Mouse (Mus musculus): ENCODE measurements around the gene Tbx5. TPM values are rescaled to one million over a fixed set of nuclear protein-coding genes. Genes with fewer than 3 reads are reported as not detected.

Gene Tbx5
- total RNA-seq (2021): under 1 TPM; 0.26 to 0.30 TPM
- long read RNA-seq, experiment 1: 0 reads
- long read RNA-seq, experiment 2: 0 reads

DNA sequence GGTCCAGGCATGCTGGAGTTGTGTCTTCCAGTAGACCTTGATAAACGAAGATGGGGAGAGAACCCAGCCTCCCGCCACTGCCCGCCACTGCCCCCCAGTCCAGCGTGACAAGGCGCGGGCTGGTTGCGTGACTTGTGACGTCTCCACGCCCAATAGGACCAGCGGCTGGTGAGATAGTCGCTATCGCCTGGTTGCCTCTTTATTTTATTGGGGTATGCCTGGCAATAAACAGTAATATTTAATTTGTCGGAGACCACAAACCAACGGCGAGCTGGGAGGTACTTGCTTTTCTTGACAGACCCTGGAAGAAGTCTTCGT is at the start of gene Tbx5:
TSS of gene Tbx5 (plus strand) at position 190 of the 318 bp plus-strand sequence.
- DNase-seq: no peak

DNA sequence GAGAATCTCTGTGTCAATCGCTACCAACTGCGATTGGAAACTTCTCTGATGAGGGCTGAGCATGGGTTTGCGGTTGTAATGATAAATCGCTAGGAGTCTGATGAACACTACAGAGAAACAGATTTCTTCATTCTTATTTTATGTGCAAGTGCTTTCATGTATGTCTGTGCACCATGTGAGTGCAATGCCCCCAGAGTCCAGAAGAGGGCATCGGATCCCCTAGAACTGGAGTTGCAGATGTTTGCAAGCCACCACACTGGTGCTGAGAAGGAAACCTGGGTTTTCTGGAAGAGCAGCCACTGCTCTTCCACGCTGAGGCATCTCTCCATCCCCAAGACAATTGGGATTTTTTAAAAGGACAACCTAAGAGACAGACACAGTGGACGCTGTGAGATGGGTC is 46.5 kb upstream of the Tbx5 start:
- DNase-seq: no peak

- DNase-seq: no peak
Measured at GRCm38 (mm10) chr5:119791664-119792063, 40.8 kb upstream of the Tbx5 start.

GRCm38 (mm10) chr5:119793972-119794371 is 38.5 kb upstream of the Tbx5 start:
- no peak for DNase-seq

DNA sequence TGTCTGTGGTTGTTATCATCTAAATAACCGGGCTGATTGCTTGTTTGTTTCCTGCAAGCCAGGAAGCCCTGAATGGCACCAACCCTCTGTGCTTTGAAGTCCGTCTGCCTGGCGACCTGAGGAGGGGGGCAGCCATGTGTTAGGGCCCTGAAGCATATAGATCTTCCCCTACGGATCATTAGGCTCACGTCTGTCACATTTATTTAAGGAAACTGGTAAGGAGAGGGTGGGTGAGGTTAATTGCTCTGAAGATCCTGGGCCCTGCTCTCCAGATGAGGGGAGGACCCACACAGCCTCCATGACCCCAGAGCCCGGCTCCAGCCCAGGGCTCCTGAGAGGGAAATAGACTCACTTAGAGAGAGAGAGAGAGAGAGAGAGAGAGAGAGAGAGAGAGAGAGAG is 37.1 kb upstream of the Tbx5 start:
- DNase-seq: no peak

GRCm38 (mm10) chr5:119795777-119796176 is 36.7 kb upstream of the Tbx5 start:
- DNase-seq: no peak

GRCm38 (mm10) chr5:119796443-119797160 is 35.9 kb upstream of the Tbx5 start:
- no peak for DNase-seq

GRCm38 (mm10) chr5:119797580-119798150 is 34.8 kb upstream of the Tbx5 start:
- no peak for DNase-seq

DNA sequence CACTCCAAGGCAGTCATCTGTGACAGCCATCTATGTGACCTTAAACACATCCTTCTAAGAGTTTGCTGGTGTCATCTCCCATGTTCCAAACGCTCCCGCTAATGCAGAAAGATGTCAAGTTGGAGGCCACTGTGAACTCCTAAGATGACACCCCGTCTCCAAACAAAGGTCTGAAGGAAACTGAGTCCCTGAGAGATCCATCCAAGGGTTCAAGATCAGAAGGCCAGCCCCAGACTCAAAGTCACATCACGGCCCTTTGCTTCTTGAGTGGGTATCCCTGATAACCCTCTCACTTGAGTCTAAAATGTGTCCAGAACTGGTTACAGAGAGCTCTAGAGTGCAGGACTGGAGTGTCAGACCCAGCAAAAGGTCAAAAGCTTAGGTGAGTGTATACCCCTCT is 34.2 kb upstream of the Tbx5 start:
- no peak for DNase-seq

DNA sequence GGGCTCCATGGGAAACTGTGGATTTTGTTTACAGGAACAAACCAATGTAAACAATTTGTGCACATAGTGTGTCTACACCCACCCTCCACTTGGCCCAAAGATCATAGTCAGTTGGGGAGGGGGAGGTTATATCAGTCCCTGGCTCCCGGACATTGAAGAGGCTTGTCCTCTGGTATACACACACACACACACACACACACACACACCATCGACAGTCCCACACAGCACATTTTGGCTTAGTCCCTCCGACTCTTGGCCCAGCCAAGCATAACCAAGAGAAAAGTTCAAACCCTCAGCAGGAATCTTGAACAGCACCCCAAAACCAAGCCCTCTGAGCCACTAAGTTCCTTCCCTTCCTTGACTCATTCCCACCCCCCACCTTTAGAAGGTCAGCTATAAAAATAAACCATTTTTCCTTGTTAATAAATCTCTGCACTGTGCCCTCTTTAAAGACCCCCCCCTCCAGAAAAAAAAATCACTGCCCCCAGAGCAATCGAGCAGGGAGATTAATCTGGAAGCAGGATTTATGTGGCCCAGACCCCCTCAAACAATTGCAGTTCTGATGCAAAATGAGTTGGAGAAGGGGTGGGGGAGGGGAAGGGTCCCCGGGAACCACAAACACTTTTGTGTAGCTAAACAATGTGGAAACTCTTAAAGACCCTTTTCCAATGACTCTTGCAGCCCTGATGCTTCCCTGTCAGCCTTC is 33.6 kb upstream of the Tbx5 start:
- DNase-seq: no peak

DNA sequence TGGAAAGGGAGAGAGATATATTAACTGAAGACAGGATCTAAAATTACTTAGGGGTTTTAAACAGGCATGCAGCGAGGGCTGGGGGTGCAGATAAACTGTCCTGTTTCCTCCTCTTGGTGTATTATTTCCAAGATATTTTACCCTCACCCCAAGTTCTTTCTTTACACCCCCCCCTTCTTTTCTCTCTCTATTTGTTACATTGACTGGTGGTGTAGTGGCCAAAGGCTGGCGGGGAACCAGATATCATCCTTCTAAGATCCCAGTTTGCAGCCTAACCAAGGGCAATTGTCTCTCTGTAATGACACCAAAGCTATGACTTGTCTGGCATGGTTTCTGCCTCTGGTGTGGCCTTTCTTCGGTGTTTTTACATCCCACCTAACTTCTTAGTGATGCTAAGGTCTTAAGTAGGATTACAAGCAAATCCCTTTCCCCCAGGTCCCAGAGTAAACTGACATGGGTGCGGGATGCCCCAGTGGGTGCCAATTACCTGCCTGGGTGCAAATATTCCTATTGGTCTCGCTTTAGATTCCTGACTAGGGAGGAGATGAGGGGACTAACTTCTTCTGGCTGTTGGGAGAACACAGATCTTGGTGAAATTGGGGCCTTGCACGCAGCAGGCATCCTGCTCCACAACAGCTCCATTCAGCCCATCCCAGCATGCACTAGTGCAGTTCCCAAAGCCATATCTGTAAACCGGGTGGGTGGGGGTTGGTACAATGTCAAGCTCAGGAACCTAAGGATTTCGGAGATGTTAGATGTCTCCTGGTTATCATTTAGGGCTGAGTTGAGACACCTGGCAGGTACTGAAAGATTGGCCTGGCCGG is 32.8 kb upstream of the Tbx5 start:
- no peak for DNase-seq

GRCm38 (mm10) chr5:119800243-119800665 is 32.2 kb upstream of the Tbx5 start:
- no peak for DNase-seq

DNA sequence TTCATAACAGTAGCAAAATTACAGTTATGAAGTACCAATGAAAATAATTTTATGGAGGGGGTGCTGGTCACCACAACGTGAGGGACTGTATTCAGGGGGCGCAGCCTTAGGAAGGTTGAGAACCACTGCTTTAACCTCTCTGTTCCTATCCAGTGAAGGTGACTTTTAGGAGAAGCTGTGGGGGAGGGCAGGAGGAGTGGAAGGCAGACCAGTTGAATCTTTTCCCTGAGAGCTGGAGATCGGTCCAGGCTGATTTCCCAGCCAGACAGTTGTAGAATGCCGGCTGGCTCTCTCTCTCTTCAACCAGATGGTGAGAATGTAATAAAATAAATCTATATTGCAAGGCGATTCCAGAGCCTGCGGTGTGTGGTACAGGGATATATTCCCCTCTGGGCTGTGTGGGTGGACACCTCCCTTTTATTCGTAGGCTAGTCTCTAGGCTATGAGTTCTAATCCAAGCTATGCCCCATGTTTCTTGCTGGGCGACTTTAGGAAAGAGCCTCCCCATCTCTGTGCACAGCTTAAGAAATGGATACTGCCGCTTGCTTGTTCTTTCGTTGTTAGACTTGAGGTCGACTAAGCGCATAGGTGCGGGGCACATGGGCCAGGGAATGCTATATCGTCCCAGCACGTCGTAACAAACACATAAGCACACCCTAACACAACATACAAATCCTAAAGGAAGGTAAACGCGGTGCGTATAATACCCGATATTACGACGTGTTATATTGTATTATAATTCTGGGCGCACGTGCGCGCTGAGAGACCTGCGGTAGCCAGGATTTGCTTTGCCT is 29.7 kb upstream of the Tbx5 start:
- DNase-seq: no peak

- no peak for DNase-seq
Measured at GRCm38 (mm10) chr5:119803411-119804251, 28.8 kb upstream of the Tbx5 start.

GRCm38 (mm10) chr5:119804301-119805039 is 28.0 kb upstream of the Tbx5 start:
- no peak for DNase-seq

GRCm38 (mm10) chr5:119805636-119806035 is 26.8 kb upstream of the Tbx5 start:
- DNase-seq: no peak

- DNase-seq: no peak
Measured at GRCm38 (mm10) chr5:119806467-119806866, 26.0 kb upstream of the Tbx5 start.

DNA sequence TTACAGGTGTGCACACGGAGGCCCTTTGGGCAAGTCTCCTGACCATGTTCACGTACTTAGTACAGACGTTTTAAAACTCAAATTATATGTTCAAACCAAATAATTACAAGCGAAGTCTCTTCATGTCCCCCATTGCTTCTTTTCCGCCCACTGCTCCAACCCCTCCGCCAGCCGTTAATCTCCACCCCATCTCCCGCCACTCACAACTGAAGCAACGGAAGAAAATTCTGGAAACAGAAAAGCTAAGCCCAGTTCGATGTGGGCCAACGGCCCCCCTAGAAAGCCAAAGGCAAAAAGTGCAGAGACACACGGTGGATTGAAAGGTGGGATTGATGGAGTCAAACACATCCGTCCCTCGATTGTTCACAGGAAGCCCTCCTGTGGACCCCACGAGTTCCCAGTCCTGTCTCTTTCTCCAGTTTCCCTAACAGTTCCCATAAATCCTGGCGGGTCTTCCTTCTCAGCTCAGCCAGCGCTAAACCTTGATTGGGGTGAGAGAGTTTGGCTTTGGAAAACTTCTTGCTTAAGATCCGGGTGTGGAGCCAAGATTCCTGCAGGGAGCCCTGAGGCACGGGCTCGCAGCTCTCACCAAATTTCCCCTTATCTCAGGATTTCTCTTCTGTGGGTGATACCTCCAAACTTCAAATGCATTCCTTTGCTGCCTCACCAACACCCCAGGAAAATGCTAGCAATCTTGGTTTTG is 24.8 kb upstream of the Tbx5 start:
- DNase-seq: no peak

DNA sequence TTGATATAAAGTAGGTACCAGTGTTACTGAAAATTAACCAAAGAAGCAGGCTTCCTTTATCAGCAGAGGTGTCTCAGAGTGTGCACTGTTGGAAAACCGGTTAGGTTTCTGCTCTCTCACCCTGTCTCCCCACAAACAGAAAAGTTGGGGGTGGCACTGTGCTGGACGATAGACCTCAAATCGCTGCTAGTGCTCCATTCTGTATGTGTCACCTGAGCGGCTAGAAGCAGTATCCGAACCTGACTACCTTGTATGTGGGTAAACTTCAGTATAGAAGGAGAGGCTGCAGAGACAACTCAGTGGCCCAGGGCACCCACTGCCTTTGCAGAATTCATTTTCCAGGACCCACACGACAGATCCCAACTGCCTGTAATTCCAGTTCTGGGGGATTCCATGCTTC is 23.8 kb upstream of the Tbx5 start:
- DNase-seq: no peak

Measured in adrenal gland, postnatal 36 days (tissue).